Mouse (Mus musculus) spleen, adult 12 weeks (tissue): ENCODE data around the gene Zfp827.

ENCODE experiments used
- DNase-seq: peaks from one replicate; pipeline ENCODE4 v3.0.0; 2022; ENCODE audit warnings: low spot score

Gene Zfp827

DNA sequence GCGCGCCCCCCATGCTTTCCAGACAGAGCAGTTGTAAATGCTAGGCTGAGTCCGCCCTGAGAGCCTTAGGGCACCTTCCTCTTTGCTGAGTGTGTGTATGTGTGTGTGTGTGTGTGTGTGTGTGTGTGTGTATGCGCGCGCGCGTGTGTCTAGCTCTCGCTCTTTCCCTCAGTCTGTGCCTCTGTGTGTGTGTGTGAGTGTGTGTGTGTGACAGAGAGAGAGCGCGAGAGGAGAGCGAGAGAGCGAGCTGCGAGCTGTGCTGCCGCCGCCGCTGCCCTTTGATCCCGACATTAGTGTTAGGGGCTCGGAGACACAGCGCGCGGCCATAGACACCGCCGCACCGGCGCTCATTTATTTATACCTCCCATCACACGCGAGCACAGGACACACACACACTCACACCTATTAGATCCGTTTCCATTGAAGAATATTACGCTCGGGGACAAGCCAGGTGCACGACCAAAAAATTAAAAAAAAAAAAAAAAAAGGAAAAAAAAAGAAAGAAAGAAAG lies at the start of gene Zfp827:
Gene Zfp827 (plus strand): TSS at position 461 of the 511 bp plus-strand sequence.
- peak; percentile 48 for DNase-seq

DNA sequence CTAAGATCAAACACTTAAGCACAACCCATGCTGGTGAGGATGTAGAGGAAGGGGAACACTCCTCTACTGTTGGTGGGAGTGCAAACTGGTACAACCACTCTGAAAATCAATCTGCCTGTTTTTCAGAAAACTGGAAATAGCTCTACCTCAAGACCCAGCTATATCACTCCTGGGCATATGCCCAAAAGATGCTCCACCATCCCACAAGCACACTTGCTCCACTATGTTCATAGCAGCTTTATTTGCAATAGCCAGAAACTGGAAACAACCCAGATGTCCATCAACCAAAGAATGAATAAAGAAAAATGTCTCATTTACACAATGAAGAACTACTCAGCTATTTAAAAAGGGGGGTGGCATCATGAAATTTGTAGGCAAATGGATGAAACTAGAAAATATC lies 23.9 kb upstream of the Zfp827 start:
- no peak for DNase-seq

DNA sequence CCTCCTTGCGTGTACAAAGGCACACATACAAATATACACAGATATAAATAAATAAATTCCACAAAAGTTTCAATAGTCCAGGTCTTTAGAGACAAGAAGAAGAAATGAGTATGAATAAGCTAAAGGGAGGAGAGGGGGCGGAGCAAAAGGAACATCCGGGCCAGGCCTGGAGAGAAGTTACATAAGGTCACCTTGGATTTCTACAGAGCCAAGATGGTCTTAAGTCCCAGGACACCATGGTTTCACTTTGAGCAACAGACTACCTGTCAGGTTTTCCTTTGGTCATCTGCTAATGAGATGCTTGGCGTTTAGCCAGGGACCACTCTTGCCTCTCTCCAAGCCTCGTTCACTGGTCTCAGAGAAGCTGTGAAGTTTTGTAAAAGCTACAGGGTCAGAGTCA lies 13.2 kb upstream of the Zfp827 start:
- no peak for DNase-seq

DNA sequence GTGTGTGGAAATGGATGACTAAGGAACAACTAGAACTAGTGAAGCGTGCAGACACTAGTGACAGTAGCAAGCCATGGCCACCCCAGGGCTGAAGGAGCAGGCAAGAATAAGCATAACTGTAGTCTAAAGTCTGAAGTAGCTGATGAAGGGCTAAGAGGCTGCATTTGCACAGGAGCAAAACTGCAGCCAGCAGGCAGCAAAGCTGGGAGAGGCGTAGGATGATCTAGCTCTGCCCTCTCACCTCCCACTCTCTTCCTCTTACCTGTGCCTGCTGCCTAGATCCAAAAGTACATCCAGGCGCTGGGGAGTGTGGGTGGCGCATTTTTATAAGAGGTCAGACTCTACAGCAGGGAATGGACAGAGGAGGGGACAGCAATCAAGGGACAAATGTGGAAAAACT lies 12.2 kb upstream of the Zfp827 start:
- DNase-seq, result no peak

DNA sequence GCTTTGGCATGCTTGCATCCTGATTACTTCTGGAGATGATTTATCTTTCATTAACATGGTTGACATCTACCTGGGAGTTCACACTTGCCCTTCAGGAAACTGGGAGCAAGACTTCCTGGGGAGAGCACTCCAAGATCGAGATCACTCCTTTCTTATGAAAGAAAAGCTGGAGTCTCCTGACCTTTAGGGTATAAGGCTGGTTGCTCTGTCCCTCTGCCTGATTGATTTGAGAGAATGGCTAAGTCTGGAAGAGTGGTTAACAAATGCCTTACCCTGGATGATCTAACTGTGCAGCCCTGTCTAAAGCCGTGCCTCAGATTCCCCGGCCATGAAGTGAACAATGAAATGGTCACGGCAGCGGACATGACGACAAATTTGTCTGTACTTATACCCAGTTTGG lies 11.7 kb upstream of the Zfp827 start:
- no peak for DNase-seq

DNA sequence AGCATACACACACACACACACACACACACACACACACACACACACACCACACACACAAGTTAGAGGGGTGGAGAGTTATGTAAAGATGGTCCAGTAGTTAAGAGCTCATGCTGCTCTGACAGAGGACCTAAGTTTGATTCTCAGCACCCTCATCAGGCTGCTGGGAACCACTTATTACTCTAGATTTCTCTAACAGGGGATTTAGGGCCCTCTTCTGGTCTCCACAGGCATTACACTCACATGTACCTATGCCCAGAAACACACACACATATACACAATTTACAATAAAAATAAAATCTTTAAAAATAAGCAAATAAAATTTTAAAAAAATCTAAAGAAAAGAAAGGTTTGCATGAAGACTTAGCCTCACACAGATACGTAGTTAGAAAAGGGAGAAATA lies 4.3 kb upstream of the Zfp827 start:
- no peak for DNase-seq

DNA sequence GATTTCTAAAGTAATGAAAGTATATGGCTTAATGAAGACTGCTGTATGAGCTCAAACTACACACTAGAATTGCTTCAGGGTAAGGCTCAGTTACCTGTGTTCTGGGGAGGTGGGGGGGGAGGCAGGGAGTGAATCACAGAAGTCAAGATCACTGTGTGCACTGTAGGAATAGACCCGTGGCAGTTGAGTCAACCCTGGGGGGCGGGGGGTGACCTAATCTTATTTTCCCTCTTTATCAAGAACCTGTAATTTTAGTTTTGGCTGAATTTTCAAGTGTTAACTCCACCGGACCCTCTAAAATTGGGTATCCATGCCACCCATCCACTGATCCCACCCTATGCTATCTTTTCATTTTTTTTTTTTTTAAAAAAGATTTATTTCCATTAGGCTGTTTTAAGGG lies 918 bp upstream of the Zfp827 start:
- no peak for DNase-seq

DNA sequence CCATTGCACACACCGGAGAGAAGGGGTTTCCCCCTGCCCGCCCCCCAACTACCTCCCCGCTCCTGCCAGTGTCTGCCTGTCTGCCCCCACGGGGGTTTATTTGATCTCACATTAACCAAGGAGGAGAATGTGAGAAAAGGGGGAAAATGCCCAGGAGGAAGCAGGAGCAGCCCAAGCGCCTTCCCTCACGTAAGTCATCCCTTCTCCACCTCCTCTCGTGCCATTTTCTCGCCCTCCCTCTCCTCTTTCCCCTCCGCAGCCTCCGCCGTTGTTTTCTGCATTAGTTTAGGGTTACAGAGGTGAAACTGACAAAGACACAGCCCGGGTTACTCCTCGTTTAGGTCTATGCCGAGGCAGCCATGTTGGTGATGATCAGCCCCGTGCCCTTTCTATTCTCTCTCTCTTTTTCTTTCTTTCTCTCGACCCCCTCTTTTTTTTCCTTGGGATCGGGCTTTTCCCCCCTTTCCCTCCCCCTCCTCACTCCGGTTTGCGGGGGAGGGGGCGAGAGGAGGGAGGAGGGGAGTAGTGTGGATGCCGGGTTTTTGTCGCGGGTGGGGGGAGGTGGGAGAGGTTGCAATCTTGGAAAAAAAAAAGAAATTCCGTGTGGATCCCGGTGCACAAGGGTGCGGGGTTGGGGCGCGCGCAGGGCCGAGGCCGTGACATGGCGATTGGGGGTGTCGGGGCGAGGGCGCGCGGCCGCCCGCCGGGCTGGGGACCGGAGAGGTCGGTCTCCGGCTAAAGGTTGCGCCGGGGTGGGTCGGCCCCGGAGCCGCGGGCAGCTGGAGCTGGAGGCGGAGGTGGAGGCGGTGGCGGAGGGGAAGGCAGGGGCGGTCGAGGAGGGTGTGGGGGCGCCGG lies 531 bp downstream of the Zfp827 start:
- no peak for DNase-seq

DNA sequence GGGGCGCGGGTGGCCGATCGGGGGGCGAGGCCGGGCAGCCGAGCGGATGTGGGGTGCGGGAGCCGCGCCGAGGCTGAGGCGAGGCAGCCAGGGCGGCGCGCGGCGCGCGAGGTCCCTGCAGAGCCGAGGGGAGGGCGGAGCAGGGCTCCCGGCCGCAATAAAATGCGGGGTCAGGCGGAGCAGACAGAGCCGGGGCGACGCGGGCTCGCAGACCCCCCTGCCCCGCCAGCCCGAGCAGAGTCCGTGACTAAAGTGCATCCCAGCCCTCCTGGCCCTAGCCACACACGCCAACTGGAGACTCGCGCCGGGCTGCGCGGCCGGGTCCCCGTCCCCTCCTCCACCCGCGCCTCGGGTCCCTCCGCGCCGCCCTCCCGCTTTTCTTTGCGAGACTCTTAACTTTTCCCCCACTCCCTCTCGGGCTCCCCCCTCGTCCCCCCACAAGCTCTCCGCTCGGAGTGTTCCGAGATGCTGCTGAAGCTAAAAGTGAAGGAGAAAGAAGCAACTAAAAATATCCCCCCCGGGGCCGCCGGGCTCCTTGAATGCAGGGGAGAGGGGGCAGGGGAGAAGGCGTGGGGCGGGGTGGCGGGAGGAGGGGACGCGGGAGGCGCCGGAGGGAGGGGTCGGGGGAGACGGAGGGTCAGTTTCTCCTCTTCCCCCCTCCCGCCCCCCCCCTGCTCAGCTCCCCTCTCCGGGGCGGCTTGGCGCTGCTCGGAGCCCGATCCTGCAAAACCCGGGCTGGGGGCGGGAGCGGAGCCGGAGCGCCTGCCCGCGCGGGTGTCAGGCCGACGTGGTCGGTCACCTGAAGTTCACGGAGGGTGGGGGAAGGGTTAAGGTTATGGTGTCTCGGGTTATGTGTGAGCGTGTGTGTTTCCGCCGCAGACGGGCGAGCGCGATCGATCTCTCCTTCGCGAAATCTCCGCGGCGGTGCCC lies 1.4 kb downstream of the Zfp827 start:
- no peak for DNase-seq

DNA sequence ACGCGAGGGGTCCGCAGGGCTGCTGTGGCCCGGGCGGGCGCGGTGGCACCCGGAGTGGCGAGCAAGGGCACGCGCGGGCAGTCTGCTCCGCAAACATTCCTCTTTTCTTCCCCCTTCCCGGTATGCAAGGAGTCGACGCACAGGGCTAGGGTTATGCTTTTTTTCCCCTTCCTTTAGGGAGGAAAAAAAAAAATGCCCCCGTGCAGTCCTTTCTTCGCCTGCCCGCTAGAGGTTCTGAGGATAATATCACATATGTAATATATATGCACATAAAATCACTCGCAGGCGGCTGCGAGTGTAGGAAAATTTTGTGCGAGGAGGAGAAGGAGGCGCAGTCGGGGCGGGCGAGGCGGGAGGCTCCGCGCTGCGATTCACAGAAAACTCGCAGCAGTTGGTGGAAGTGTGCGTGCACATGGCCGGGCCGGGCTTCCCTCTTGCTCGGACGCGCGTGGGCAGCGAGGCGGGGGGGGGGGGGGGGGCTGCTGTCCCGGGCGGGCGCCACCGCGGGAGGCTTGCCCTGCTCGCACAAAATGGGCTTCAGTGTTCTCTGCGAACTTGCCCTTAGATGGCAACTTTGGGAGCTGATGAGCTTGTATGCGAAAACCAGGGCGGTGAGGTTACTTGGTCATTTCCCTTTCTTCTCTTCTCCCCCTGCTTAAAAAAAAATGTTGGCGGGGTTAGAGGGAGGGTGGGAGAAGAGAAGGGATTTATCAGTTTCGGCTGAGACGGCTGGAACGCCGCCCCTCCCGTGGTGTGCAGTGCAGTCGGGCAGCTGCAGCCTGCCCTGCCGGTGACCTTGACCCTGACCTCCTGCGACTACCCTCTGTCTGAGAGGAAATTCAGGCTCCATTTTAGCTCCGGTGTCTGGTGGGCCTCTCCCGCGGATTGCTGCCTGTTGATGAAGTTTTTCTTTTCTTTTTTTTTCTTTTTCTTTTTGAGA lies 2.4 kb downstream of the Zfp827 start:
- DNase-seq, result no peak

DNA sequence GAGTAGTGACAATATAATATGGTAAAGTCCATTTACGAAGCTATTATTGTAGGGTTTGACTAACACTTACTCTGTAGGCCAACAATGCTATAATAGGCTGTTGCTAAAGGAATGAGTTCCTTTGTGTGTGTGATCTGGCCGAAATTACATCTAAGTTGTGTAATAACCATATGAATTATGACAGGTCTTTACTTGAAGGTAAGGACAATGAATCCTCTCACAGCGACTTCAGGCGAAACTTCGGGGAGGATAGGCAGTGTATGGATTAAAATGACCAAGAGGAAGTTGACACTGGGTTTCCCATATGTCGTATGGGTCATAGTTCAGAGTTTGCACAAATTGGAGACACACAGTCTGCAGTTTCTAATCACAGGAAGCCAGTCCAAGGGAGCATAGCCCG lies 9.3 kb downstream of the Zfp827 start:
- DNase-seq, result no peak

DNA sequence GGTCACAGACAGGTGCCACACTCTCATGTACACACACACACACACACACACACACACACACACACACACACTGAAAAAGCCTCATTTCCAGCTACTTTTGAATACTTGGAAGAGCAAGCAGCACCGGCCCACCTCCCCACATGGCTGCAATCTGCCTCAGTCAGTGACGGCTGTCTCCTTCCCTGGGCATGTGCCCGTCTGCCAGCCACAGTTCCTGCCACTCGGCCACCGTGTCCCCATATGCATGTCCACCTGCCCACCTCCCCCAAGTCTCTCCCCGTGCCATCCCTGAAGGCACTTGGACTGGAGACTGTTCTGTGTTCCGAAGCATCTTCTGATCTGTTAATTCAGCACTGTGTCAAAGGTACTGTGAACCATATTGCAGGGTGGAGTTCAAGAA lies 9.8 kb downstream of the Zfp827 start:
- DNase-seq, result no peak

DNA sequence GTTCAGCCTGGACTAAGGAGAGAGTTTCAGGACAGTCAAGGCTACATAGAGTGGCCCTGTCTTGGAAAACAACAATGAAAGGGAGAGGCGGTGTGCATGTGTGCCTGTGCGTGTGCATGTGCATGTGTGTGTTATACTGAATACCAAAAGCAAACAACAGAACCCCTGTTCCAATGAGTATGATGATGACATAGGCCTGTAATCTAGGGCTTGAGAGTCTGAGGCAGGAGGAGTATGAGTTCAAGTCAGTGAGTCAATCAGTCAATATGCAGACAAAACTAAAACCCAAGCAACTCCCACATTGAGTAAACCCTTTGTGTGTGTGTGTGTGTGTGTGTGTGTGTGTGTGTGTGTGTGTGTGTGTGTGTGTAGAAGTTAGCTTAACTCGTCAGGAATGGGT lies 13.2 kb downstream of the Zfp827 start:
- no peak for DNase-seq

DNA sequence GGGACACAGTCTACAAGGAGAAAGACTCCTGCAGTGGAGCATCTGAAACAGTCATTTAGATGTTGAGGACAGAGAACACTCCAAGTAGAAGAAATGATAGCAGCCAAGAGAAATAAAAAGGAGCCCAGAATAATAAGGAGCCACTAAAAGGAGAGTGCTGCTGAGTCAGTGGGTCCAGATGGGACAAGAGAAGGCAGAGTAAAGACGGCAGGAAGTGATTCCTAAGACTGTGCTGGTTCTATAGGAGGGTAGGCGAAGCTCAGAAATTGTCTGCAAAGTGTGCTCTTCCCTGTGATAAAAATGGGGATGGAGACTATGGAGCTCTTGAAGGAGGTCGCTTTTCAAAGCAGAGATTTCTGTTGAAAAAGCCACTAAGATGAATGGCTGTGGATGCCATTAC lies 14.0 kb downstream of the Zfp827 start:
- no peak for DNase-seq

DNA sequence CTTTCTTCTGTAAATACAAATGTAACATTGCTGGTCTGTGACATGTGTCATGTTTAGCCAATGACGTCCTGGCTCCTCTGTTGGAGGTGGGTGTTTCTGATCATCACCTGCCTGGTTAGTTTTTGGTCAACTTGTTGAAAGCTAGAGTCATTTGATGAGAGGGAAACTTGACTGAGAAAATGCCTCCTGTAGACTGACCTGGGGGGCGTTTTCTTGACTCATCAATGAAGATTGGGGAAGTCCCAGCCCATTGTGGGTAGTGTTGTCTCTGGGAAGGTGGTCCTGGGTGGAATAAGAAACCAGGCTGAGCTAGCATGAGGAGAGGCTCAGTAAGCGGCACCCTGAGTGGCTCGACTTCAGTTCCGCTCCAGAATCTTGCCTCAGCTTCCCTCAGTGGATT lies 16.4 kb downstream of the Zfp827 start:
- no peak for DNase-seq

DNA sequence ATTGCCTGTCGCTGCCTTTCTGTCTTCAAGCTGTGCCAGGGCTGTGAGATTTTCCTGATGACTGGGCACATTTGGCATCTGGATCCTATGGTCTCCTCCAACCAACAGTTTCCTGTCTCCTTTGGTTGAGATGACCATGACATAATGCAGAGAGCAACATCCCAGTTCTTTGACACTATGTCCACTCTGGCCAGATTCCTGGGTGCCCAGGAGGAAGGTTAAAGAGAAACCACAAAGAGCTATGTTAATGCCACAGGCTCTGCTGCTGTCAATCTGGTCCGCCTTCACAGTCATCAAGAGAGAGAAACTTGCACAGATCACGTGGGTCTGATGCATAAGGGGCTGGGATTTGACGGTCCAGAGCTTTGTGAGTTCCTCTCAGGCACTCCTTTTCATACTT lies 18.4 kb downstream of the Zfp827 start:
- DNase-seq, result no peak

DNA sequence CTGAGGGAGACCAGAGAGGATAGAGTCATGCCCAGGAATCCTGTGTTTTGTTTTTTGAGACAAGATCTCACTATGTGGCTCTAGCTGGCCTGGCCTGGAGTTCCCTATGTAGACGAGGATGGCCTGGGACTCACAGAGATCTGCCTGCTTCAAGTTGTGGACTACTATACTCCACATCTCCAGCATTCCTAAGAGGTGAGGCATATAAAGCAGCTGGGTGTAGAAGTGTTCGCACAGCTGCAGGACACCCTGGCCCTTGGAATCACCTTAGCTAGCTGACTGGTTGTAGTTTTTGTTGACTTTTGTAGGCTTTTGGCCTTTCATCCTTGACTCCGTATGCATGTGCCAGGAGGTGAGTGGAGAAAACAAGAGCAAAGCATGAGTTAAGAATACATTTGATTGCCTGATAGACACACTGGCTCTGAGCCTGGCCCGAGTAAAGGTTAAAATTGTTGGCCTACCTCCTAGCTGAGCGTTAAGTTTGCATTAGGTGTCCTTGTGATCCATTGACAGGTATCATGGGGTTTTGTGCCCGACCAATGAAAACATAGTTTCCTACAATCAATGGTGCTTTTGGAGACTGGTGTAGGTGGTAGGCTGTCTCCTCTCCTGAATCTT lies 20.3 kb downstream of the Zfp827 start:
- DNase-seq, result no peak

DNA sequence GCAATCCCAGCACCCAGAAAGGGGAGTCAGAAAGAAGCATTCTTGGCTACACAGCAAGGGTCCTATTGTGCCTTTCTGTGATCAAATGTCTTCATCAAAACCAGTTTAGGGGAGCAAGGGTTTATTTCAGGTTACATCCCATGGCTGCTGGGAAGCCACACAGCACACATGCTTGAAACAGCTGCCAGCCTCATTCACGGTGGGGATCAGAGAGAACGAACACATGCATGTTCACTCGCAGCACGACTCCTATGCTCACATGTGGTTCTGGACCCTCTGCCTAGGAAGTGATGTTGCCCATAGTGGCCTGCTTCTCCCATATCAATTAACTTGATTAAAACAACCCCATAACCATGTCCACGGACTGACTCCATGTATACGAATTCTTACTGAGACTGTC lies 26.0 kb downstream of the Zfp827 start:
- no peak for DNase-seq

DNA sequence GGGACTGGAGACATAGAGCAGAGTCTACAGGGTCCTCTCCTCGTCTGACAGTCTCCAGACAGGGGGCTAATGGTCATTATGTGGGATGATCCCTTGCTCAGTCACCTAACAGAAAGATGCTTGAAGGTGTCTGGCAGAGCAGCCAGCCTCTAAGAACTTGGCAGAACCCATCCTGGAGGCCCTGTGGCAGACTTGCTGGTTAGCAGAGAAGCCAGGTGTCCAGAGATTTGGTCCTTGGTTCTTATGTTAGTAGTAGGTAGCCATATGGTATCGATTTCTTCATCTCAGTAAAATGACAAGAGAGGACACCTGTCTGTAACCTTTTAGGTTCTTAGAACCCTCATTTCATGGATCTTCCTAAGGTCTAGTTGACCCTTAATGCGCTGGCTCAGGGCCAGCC lies 28.9 kb downstream of the Zfp827 start:
- DNase-seq, result no peak

DNA sequence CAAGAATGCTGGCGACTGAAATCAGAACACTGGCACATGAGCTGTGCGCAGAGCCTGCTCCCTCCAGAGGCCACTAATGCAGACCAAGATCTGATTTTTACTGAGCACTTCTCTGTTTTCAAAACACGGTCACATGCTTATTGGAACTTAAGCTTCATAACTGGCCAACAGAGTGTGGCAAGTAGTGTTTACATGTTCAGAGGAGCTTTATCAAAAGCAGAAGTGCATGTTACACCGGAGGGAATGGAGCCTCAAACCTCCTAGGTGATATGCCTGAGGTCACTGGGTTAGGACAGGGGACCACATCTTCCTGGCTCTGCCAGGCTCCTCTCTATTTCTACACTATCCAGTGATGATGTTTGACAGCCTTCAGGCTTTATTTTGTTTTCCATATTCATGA lies 31.1 kb downstream of the Zfp827 start:
- no peak for DNase-seq

DNA sequence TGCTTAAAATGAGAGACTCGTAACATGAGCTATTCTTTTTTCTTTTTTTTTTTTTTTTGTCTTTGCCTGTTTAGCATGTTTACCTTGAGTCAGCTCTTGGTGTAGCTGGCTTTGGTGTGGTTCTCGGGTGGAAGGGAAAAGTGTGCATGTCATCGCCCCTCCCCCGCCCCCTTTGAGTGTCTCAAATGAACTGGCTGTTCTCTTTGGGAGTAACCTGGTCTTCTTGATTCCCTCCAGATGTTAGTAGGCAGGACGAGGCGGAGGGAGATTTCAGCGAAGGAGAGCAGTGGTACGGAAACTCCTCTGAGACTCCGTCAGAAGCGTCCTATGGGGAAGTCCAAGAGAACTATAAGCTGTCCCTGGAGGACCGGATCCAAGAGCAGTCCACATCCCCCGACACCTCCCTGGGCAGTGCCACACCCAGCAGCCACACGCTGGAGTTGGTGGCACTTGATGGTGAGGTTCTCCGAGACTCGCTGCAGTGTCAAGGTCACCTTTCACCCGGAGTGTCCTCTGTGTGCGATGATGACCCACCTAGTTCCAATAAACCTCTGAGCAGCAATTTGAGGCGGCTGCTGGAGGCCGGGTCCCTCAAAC lies 31.9 kb downstream of the Zfp827 start:
- DNase-seq, result no peak
